Mouse (Mus musculus): Measurements from ENCODE around the gene Usmg5.

DNA sequence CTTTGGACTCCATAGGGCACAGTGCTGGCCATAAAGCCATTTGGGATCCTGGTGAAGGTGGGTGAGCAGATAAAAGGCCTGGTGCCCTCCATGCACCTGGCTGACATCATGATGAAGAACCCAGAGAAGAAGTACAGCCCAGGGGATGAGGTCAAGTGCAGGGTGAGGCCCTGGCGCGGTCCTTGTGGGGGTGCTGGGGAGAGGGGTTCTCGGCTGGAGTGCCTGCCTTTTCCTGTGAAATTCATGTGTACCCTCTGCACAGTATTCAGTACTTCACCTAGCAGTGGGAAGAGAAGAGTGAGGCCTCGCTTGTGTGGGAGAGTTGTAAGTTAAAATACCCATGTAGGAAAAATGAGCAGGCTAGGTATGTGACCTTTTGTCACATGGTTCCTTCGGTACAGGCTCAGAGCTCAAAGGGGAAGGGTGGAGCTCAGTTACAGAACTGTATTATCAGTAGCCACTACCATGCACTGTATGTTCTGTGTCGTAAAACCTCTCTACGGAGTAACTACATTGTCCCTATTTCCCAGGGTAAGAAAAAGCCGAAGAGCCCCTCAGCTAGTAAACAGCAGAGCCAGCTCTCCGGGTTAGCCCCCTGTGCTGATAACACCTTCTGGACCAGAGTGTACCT lies 14.3 kb upstream of the Usmg5 start:
- TF ChIP-seq POLR2A (IDR thresholded peaks at IDR 0.05; ENCODE audit: insufficient read length, low read depth) (no peak), POLR2AphosphoS2 (IDR thresholded peaks at IDR 0.05; ENCODE audit: insufficient read length, low read depth) (no peak), E2F4 (IDR thresholded peaks at IDR 0.05; ENCODE audit: insufficient read depth) (no peak), MAX (IDR thresholded peaks at IDR 0.05; ENCODE audit: low read depth) (no peak), MYOG (IDR thresholded peaks at IDR 0.05; ENCODE audit: control insufficient read depth in 1 of 3, insufficient read depth in 1 of 3, insufficient read length in 2 of 3, low read depth in 2 of 3) (no peak), USF1 (IDR thresholded peaks at IDR 0.05; ENCODE audit: low read depth) (no peak)

All from myocyte (in vitro differentiated cells).